In the genomic region with DNA sequence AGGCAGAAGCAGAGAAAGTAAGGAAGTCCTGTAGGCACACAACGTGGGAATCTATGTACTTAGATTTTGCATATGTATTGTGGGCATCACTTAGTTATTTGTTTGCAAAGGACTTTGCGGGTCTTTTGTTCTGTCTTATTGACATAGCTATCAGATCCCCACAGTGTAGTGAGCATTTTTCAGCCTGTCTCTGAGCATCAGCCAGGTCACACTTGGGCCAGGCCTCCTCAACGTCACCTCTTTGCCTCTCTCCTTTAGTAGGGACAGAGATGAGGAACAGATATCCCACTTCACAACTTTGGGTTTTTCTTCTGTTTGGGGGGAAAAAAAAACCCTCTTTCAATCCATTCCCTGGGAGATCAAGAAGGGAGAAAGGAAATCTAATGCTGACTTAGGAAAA, we compare ENCODE assay signal across 25 mouse cellular contexts. TPM values are rescaled to one million over a fixed set of nuclear protein-coding genes. Genes with fewer than 3 reads are reported as not detected.
DNase-seq lines count a peak whose midpoint lies in the region; ATAC-seq lines count a peak whose summit lies in the region.
"Had no signal": no experiment of that assay in that cellular context is flagged by ENCODE, and none has a peak within 500 bp of the region (broad histone marks: within the 10 kb centered on the region; RNA-seq: fewer than 3 reads in every experiment).

No protein-coding gene starts in this region.

- no peak overlapping the region for H3K4me2 ChIP-seq in midbrain, embryonic 11.5 days
- peak overlapping the region; percentile 51 for H3K4me2 ChIP-seq in limb, embryonic 12.5 days
- H3K4me2 ChIP-seq: liver, embryonic 15.5 days; midbrain, embryonic 12.5 days had no signal

- H3K9me3 ChIP-seq in midbrain, embryonic 11.5 days (ENCODE audit: control insufficient read depth, low read length) = no peaks in the 10 kb centered on the region
- no peaks in the 10 kb centered on the region for H3K9me3 ChIP-seq in midbrain, embryonic 10.5 days (replicated peaks)
- no peaks in the 10 kb centered on the region for H3K9me3 ChIP-seq in embryonic facial prominence, embryonic 10.5 days
- H3K9me3 ChIP-seq in limb, embryonic 12.5 days = no peaks in the 10 kb centered on the region
- H3K9me3 ChIP-seq: forebrain, embryonic 10.5 days; heart, embryonic 10.5 days; liver, embryonic 15.5 days; midbrain, embryonic 12.5 days had no signal

- no peak for ATAC-seq in midbrain, embryonic 11.5 days (ENCODE audit: low FRiP score)
- no peak for ATAC-seq in limb, embryonic 12.5 days (ENCODE audit: insufficient number of reproducible peaks, insufficient read depth, low FRiP score, low TSS enrichment, low read depth)
- ATAC-seq: forebrain, embryonic 16.5 days; inflammation-experienced regulatory T-cells, adult 6 months; lung, postnatal 0 days had no signal

- peaks cover 81% of the 10 kb centered on the region for H3K27me3 ChIP-seq in midbrain, embryonic 11.5 days (ENCODE audit: control insufficient read depth, insufficient read depth, low read length)
- peaks cover 100% of the 10 kb centered on the region for H3K27me3 ChIP-seq in midbrain, embryonic 10.5 days (ENCODE audit: low read depth, poor library complexity, severe bottlenecking)
- H3K27me3 ChIP-seq in embryonic facial prominence, embryonic 10.5 days (replicated peaks; ENCODE audit: low read depth, poor library complexity, severe bottlenecking) = peaks cover 98% of the 10 kb centered on the region
- peaks cover 71% of the 10 kb centered on the region for H3K27me3 ChIP-seq in limb, embryonic 12.5 days

- peak; percentile 56 for DNase-seq in embryo, embryonic 10.5 days (ENCODE audit: low spot score)
- no peak for DNase-seq in embryo, embryonic 10 days (ENCODE audit: low spot score)
- DNase-seq in midbrain, embryonic 11.5 days (ENCODE audit: low spot score, missing footprints) = peak; percentile 92
- no peak for DNase-seq in midbrain, embryonic 10.5 days (ENCODE audit: low spot score)
- no peak for DNase-seq in embryonic facial prominence, embryonic 10.5 days (ENCODE audit: low spot score)
- no peak for DNase-seq in kidney, adult 9 months
- no peak for DNase-seq in kidney, postnatal 36 days
- DNase-seq: adrenal gland, postnatal 25 days; cerebellum, adult 9-10 months; gastrocnemius, postnatal 10 days; heart, postnatal 4 days; kidney, adult 18-20 months; liver; thymus, postnatal 14 days had no signal

- WGBS in midbrain, embryonic 11.5 days = 5% methylated on average over 3 of the region's 3 CpGs
- WGBS in midbrain, embryonic 10.5 days = 5% methylated on average over 3 of the region's 3 CpGs
- WGBS in embryonic facial prominence, embryonic 10.5 days = 5% methylated on average over 3 of the region's 3 CpGs
- WGBS in limb, embryonic 12.5 days = 16% methylated on average over 3 of the region's 3 CpGs

- no peak overlapping the region for H3K27ac ChIP-seq in midbrain, embryonic 11.5 days (ENCODE audit: low read depth, low read length)
- no peak overlapping the region for H3K27ac ChIP-seq in midbrain, embryonic 10.5 days (replicated peaks)
- H3K27ac ChIP-seq in embryonic facial prominence, embryonic 10.5 days (replicated peaks) = no peak overlapping the region
- no peak overlapping the region for H3K27ac ChIP-seq in limb, embryonic 12.5 days
- H3K27ac ChIP-seq: forebrain, embryonic 10.5 days; heart, embryonic 10.5 days; kidney, postnatal 0 days; liver, embryonic 15.5 days; macrophage; midbrain, embryonic 12.5 days had no signal

- H3K4me1 ChIP-seq in midbrain, embryonic 11.5 days (ENCODE audit: control insufficient read depth, insufficient read depth, low read length) = peaks cover 17% of the 10 kb centered on the region
- peaks cover 49% of the 10 kb centered on the region for H3K4me1 ChIP-seq in midbrain, embryonic 10.5 days
- H3K4me1 ChIP-seq in embryonic facial prominence, embryonic 10.5 days = peaks cover 46% of the 10 kb centered on the region
- H3K4me1 ChIP-seq in limb, embryonic 12.5 days (replicated peaks) = peaks cover 30% of the 10 kb centered on the region

- no peak overlapping the region for H3K4me3 ChIP-seq in midbrain, embryonic 11.5 days (ENCODE audit: low read depth, low read length)
- H3K4me3 ChIP-seq in midbrain, embryonic 10.5 days = no peak overlapping the region
- peak overlapping the region; percentile 49; the same call in 1 of the 2 replicates for H3K4me3 ChIP-seq in embryonic facial prominence, embryonic 10.5 days
- peak overlapping the region; percentile 34 for H3K4me3 ChIP-seq in limb, embryonic 12.5 days (replicated peaks)
- H3K4me3 ChIP-seq: liver, embryonic 15.5 days had no signal

- H3K36me3 ChIP-seq in midbrain, embryonic 11.5 days (ENCODE audit: control insufficient read depth, insufficient read depth, low read length) = no peaks in the 10 kb centered on the region
- H3K36me3 ChIP-seq in midbrain, embryonic 10.5 days = no peaks in the 10 kb centered on the region
- no peaks in the 10 kb centered on the region for H3K36me3 ChIP-seq in embryonic facial prominence, embryonic 10.5 days (replicated peaks)
- no peaks in the 10 kb centered on the region for H3K36me3 ChIP-seq in limb, embryonic 12.5 days
- H3K36me3 ChIP-seq: forebrain, embryonic 10.5 days; heart, embryonic 10.5 days; liver, embryonic 15.5 days; midbrain, embryonic 12.5 days had no signal

- no peak overlapping the region for H3K9ac ChIP-seq in midbrain, embryonic 11.5 days (ENCODE audit: low read length)
- H3K9ac ChIP-seq in limb, embryonic 12.5 days (replicated peaks) = no peak overlapping the region
- H3K9ac ChIP-seq: liver, embryonic 15.5 days had no signal

RNA-seq across cellular contexts. Expression of gene Pax9, which starts 7.8 kb away (rescaled TPM):
- 0.08 TPM in 2 replicates for polyA plus RNA-seq in midbrain, embryonic 11.5 days (2014; fragmentation: Nextera tagmentation; extraction: Ambion mirVana)
- polyA plus RNA-seq in midbrain, embryonic 10.5 days (2016; fragmentation: Nextera tagmentation; extraction: Ambion mirVana) = 0.56 and 0.63 TPM in 2 replicates
- 6.3 and 9.9 TPM in 2 replicates for polyA plus RNA-seq in embryonic facial prominence, embryonic 10.5 days (2016; fragmentation: Nextera tagmentation; extraction: Ambion mirVana)
- polyA plus RNA-seq in limb, embryonic 12.5 days (2016; fragmentation: Nextera tagmentation; extraction: Ambion mirVana) = 6.0 and 9.6 TPM in 2 replicates
- polyA plus RNA-seq: forebrain, embryonic 16.5 days; macrophage; small intestine, adult 2 months had no signal

Comparison
In these comparisons a context has a peak if more than half of its experiments do, and no peak if none do; other contexts are left out.
1. DNase-seq: peak in embryo, embryonic 10.5 days (single experiment) and midbrain, embryonic 11.5 days (single experiment); none in embryo, embryonic 10 days (single experiment), midbrain, embryonic 10.5 days (single experiment), embryonic facial prominence, embryonic 10.5 days (single experiment), kidney, adult 9 months (single experiment) and kidney, postnatal 36 days (0 of 2).
2. H3K4me3 ChIP-seq: peak in embryonic facial prominence, embryonic 10.5 days (single experiment) and limb, embryonic 12.5 days (single experiment); none in midbrain, embryonic 11.5 days (single experiment) and midbrain, embryonic 10.5 days (single experiment).